Mouse (Mus musculus): ENCODE data around the gene Hist1h2bg.
"Not testable (repeated sequence)": the region's sequence is repeated elsewhere in the genome, so short reads cannot be mapped to it uniquely, and the experiment has no call there.

DNA sequence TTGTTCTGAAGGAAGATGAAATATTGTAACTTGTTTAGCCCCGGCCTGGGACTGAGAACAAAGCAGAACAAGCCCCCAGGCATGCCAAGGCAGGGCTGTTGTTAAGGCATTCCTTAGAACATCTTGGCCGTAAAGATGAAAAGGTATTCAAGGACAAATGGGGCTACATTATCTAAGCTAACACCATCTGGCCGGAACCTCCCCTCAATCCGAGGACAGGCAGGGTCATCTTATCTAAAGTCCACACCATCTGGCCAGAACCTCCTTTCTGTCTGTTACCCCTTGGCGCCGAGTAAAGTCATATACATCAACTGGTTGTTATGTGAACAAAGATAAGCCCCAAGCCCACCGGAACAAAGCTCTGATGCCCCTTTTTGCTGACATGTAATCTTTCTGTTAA is 20.7 kb downstream of the Hist1h2bg start:
- TF ChIP-seq CTCF (IDR thresholded peaks at IDR 0.05; ENCODE audit: borderline replicate concordance, extremely low read depth, insufficient read depth, insufficient read length); POLR2A (IDR thresholded peaks at IDR 0.05; ENCODE audit: borderline replicate concordance, extremely low read depth, insufficient read depth, insufficient read length, poor library complexity, severe bottlenecking): not testable (repeated sequence)

All from brain, embryonic 14.5 days (tissue).